Mouse (Mus musculus) activated CD4-positive, CD25-positive, alpha-beta regulatory T cell, adult 4 months (primary cell): Measurements from ENCODE around the gene Epha3. TPM values are rescaled to one million over a fixed set of nuclear protein-coding genes. Genes with fewer than 3 reads are reported as not detected.

Source experiments
- ATAC-seq: one replicate; pipeline ENCODE4 v1.8.0; 2017
- polyA plus RNA-seq, 2 experiments: library from polyadenylated mRNA; unstranded; fragments of 100-300 nt; shearing (Covaris generic); gene quantifications; one replicate each; pipeline ENCODE4 v1.2.1; 2017

Gene Epha3
- polyA plus RNA-seq, 2 experiments from 2014 or later: 0.57 to 1.2 TPM

DNA sequence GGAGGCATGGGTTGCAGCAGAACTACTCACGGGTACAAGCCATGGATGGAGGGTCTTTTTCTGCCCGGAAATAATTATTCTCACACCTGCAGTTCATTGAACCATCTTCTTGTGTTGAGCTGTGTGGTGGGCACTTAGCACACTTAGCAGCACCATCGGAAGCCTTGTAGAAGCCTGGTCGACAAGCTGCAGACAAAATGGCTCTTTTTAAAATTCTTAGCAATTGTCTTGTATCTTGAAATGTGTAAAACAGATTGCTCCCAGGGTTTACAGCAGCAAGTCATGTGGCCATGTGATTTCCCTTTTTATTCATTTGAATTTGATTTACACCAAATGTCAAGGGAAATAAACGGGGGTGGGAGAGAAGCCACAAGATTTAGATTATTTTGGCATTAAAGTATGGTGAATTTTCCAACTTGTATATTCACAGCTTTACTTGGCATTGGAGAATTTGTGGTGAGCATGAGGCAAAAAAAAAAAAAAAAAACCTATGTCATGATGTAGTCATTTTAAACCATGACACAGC lies 210.5 kb downstream of the Epha3 start:
- ATAC-seq: no peak

DNA sequence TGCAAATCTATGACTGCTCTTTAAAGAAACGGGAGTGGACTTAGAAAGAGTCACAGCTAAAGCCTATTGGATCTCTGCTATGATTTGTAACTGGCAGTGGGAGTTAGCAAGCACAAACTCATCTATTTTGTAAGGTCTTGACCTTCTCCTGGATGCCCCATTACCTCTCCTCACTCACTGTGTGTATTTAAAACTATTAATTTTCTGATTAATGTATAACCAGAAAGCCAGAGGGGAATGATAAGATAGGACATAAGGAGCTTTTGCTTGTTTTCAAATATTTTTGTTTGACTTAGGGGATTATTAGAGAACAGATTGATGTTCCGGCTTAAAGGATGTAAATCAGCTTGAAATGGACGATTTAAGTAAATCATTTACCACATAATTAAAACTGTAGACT lies 213.2 kb downstream of the Epha3 start:
- no peak for ATAC-seq

DNA sequence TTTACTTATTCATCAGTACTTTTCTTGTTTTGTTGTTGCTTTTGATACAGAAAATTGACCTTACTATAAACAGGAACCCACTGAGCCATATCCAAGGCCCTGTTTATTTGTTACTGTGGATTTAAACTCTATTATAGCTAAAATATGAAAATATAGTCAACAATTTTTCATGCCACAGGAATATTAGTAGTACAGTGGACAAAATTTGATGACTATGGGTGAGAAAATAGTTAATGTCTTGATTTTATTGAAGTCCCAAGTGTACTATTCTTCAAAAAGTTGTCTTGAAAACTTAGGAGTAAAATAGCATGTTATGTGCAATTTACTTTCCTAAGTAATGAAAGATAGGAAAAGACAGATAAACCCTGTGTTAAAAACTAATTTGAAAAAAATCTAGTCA lies 217.4 kb downstream of the Epha3 start:
- ATAC-seq: no peak

DNA sequence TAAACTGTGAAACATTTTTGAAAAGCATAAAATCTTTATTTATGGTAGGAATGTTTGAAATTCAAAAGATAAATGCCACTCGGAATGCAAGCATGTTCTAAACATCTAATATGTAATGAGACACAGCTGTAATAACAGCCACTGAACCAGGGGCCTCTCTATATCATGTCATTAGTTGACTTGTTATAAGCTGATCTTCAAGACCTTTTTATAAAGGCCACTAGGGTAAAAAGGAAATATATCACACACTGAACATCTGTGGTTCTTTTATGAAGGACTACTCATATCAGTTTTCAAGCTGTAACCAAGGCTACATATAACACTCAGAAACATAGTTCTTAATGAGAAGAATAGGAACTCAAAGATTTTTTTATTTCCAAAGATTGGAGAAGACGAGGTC lies 221.3 kb downstream of the Epha3 start:
- no peak for ATAC-seq

DNA sequence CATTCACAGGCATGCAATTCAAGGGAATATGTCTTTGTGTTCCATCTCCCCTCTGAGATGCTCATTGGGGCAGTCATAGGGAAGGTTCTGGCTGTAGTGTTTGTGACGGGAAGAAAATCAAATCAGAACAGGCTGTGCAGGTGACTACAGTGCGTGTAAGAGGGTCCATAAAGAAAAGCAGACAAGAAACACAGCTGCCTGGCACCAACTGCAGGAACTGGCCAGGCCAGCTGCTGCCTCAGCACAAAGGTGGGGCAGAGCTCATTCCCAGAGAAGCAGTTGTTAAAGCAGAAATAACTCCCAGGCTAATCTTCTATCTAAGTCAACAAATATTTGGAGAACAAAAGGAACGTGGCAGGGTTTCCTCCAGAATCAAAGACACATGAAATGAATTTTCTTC lies 222.4 kb downstream of the Epha3 start:
- no peak for ATAC-seq

DNA sequence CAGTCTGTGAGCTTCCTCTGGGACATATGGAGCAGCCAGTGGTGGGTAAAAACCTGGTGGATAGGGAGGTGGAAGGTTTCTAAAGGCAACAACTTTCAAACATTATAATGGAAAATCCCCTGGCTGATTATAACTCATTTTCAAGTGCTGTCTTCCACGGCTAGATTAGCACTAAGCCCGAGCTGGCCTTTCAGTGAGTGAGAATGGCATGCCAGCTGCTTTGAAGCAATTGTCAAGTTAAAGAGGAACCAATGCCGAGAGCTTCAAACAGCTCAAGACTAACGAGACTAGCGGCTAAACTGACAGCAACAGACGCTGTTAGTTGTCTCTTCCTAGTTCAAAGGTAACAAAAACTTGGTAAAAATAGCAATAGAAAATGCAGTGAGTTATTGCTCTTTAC lies 225.3 kb downstream of the Epha3 start:
- no peak for ATAC-seq

DNA sequence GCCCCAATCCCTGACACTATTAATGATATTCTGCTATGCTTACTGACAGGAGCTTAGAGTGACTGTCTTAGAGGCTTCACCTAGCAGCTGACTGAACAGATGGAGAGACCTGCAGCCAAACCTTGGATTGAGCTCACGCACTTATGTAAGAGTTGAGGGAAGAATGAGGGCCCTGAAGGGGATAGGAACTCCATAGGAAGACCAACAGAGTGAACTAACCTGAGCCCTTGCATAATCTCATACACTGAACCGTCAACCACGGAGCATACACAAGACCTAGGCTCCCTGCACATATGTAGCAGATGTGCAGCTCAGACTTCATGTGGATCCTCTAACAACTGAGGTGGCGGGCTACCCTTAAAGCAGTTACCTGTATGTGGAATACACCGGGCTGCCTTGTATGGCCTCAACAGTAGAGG lies 230.2 kb downstream of the Epha3 start:
- ATAC-seq: no peak

DNA sequence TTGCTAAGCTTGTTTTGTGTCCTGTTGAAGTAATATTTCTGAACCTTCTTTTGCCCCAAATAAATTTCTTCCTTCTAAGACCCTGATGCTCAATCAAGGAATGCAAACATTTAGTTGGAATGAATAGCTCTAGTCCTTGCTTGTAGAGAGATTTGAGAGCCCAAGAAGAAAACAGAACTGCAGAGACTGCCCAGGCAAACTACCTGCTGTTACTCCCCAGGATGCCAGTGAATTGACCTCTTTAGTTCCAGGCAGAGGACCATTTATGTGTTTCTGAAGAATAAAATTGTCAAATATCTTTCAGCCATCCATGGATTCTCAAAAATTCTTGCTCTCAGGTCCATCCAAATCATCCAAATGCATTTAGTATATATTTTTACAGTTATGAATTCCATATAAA lies 238.7 kb downstream of the Epha3 start:
- no peak for ATAC-seq

DNA sequence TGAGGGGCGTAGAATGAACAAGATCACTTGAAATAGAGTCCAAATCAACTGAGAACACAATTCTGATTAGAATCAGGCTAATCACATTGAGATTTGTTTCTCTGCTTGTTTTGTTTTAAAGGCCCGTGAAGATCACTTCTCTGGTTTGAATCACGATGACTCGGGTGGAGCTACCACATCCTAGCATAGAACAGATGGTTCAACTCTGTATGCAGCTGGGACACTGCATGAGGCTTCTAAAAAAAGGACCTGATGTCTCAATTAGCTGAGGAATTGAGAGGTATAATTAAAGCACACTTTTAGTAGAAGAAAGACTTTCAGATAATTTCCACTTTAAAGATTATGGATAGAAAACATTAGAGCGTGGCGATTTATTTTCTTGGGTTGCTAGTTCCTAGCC lies 242.1 kb downstream of the Epha3 start:
- no peak for ATAC-seq

DNA sequence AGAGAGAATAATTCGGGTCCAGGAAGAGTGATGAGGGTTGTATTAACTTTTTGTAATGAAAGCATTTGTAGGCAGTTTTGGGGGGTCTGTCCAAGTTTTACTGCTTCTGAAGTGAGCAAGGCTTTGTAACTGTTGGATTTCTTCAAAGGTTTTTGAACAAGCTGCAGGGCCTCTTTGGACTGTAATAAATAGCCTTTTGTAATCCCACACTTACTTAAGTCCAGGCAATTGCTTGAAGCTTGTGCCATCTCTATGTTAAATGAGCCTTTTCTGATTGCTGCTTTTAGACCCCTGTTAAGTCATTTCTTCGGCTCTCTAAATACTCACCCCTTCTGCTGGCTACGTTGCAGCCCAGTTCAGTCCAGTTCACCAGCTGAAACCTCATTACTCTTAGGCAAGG lies 248.6 kb downstream of the Epha3 start:
- no peak for ATAC-seq

DNA sequence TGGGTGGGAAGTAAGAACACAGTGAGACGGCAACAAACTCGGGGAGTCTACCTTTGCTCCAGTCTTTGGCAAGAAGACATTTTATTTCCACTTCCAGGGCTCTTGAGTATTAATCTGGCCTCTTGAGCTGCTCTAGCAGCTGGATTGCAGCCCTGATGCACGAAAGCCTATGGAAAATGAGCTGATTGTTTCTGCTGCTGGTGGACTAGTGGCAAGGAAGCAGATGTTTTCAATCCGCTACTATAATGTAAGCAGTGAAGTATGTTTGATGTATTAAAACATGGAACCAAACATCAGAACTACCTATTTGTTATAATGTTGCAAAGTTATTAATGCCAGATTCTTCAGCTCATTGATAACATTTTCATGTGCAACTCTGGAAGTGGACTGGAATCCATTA lies 251.0 kb downstream of the Epha3 start:
- no peak for ATAC-seq

DNA sequence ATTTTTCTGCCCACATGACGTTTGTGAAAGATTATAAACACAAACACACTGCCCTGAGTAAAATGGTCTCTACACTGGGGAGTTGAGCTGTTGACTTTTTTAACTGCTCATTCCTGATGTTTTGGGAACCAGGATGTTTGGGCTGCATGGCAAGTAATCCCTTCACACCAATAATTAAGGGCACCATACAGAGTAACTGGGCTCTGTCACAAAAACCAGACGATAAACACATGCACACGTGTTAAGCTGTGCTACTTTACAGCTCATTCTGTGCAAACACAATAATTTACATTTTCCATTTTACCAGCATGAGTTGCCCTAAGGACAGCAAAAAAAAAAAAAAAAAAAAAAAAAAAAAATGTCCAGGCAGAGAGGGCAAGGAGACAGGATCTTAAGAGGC lies 263.7 kb downstream of the Epha3 start:
- ATAC-seq: no peak

DNA sequence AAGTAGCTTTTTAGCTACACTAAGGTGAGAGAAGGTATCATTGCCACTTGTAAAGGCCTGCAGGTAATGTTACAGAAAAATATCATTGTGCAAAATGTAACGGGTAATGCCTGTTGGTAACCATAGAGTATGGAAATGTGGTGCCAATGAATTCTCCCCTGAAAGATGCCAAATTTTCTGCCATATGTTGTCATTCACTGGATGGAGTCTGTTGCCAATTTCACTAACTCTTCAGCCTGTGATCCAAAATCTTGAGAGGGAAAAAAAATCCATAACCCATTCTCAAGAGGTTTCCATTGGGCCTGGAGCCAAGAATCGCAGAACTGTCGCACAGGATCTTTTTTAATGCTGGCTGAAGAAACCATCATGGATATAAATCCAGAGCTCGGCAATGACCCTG lies 269.3 kb downstream of the Epha3 start:
- ATAC-seq: no peak

DNA sequence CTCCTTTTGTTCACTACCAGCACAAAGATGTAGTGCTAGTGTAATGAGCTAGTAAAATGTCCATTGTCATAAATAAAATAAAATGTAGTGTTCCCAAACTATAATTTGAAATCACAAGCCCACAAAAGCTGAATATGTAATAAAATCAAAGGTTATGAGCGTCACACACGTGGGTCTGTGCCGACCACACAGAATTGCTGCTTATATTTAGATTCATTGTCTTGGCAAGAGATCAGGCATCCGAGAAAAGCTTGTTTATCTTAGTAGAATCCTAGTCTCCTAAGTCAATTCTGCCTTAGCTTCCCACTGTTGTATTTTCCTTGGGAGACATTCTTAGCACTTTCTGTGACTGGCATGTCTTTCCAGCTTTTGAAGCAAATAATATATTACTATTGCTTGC lies 294.2 kb downstream of the Epha3 start:
- ATAC-seq: no peak

DNA sequence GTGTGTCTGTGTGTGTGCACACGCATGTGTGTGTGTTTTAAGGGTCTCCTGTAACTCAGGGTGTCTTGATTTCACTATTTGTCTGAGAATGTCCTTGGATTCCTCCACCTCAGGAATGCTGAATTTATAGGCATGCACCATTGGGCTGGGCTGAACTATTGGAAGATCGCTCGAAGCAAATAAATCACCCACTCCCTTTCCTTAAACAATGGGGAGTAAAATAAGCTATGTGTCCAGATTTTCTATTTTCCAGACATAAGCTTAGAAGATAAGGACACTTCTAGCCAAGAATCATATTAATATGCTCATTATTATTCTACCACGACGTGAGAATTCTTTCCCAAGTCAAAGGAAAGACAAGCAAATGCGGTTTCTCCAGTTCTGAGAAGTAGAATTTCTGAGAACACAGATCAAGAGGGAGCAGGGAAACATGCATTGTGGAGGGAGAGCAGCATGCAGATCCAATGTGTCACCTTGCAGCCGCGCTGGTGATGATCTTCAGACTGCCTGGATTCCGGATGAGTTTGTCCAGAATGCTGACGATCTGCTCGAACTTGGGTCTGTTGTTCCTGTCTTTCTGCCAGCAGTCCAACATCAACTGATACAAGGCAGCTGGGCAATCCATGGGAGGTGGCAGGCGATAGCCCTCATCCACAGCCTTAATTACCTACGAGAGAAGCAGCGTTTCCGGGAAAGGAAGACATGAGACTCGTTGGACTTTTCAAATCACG lies 297.7 kb downstream of the Epha3 start:
- no peak for ATAC-seq

DNA sequence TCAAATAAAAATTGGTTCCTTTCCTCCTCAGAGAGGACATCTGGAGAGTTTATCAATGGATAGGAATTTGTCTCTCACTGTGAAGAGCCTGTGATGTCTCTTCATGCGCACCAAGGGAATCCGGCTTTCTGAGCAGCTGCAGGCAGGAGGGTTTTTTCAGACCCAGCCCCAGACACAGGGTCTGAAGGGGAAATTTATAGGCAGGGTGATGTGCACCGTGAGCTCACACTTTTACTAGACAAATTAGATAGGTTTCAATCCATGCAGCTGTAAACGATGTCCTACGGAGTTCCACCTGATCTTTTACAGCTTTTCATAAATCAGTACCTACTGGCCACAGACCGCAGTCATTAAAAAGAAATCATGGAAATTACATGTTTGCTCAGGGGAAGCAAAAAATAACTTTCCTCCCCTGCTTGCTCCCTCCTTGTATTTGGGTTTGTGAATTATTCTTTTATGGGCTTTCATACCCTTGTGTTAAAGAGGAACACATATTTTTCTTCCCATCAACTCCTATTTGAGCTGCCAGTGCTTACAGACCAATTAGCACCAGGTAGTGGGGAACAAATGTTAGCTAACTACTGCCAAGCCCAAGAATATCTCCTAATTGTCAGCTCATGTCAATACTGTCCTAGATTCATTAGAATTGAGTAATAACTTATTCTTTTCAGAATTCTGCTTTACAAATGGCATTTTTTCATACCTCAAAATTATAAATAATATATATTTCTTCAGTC lies 307.4 kb downstream of the Epha3 start:
- ATAC-seq: no peak

DNA sequence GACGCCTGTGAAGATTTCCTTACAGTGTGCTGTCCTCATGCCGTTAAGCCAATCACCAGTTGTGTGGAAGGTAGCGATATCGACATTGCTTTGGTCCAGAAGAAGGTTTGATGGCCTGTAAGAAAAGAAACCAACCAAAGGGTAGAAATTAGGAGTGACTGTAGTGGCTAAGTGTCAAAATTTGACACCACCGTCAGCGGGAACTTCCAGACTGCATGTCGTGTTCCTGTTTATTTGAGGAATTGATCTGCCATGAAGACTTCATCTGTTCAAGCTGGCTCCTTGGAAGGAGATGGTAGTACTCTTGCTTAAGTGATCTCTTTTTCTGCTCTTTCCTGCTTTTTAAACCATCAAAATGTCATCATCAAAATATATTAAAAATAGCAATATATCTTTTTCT lies 311.4 kb downstream of the Epha3 start:
- no peak for ATAC-seq

DNA sequence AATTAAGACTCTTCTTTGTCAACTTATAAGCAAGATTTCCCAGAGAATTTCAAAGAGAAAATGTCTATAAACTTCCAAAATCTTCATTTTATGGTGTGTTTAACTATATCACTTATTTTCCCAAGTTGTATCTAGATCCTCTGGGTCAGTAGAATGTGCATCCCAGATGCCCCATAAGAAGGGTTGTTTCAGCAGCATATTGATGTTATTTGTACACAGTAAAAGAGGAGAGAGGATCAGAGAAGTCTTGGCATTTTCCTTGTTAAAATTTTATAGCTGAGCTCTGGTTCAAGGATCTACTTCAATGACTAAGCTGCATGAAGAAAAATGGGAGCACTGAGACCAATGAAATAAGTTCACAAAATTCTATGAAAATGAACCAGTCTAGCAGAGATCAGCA lies 324.5 kb downstream of the Epha3 start:
- ATAC-seq: no peak

DNA sequence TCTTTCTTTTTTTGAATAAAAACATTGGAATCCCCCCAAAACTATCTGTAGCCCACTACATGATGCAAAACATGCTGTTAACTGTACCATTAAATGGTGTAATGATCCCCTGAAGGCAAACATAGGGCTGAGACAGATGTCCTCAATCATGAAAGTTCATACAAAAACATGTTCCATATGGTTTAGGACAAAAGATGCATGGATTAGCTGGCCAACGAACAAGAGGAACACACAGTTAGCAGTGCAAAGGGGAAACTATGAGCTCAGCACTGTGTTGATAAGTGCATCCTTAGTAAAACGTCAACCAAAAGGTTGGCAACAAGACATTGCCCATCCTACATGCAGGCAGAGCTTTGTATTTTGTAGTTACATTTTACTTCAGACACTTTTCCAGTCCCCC lies 335.2 kb downstream of the Epha3 start:
- ATAC-seq: no peak

DNA sequence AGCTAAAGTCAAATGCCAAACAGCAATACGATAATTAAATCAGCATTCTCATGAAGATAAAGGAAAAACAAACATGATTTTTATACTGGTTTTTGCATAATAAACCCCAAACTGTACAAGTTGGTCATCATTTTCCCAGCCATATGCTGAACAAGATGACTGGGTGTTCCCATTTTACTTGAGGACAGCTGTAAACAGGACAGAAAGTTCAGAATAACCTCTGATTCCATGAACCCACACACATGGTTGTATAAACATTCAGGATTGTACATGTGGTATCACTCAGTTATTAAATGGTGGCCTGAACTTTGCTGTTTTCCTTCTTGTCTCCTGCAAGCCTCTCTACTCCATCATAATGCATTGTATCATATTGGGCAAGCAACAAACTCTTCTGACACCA lies 346.3 kb downstream of the Epha3 start:
- ATAC-seq: no peak

DNA sequence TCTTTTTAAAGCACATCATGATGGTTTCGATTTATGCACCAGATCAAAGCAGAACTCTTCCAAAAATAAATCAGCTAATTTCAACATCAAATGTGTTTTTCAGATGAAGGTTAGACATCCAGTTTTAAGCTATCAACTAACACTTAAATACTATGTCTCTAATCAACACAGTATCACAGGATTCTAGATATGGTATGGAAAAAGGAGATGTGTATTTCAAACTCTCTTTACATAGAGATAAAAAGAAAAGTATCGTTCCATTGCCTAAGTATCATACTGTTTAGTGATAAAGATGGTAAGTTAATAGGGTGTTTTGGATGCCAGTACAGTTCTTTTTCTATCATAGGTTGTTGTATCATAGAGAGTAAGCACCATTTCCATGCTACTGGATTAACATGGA lies 353.9 kb downstream of the Epha3 start:
- ATAC-seq: no peak

DNA sequence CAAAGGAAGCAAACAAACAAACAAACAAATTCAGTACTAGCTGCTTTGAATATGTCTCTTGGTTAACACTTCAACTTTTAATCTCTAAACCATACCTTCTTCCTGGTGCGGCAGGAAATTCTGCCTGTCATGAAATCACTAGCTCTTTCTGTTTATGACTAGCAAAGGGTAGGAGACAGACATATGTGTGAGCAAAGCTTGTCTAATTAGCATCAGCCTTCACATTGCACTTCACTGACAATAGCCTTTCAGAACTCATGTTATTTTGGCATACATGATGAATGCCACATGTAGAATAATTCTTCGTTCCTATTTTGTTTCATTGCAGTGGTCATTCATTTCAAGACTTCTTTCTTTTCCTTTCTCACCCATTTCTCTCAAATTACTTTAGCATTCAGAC lies 357.5 kb downstream of the Epha3 start:
- ATAC-seq: no peak

DNA sequence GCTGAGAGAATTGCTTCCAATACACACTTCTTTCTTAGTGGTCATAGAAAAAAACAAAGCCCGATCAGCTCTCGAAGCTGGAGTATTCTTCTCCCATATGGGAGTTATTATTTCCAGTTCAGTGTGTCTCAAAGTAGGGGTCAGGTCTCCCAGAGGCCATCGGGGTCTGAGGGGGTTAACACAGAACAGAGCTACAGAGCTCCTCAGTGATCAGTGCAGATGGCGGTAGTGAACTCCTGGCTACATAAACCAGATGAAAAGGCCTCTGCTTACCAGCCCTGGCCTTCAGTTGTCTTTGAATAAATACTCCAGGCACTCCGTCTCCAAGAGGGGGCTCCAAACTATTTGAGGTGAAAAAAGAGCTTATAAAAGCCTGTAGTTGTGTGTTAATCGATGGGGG lies 362.5 kb downstream of the Epha3 start:
- no peak for ATAC-seq

DNA sequence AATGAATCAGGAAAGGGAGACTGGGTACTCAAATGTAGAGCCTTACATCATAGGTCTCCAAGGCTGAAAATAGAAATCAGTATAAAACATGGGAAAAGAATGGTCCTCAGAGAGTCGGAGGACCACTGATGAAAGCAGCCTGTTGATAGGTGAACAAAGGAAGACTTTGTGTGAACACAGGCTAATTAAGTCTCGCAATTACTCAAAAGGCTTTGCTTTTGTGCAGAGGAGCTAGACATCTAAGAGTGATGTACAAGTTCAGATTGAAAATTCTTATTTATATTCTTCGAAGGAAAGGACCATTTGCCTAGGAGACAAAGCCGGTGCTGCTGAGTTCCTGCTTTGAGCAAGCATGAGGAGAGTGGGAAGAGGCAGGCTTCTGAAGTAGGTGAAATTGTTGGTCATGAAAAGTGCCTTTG lies 363.0 kb downstream of the Epha3 start:
- ATAC-seq: no peak
